Mouse (Mus musculus): Measurements from ENCODE around the gene Abhd2. TPM values are rescaled to one million over a fixed set of nuclear protein-coding genes. Genes with fewer than 3 reads are reported as not detected.

The Abhd2 gene
- polyA plus RNA-seq, 1 experiment = 13.6 TPM

DNA sequence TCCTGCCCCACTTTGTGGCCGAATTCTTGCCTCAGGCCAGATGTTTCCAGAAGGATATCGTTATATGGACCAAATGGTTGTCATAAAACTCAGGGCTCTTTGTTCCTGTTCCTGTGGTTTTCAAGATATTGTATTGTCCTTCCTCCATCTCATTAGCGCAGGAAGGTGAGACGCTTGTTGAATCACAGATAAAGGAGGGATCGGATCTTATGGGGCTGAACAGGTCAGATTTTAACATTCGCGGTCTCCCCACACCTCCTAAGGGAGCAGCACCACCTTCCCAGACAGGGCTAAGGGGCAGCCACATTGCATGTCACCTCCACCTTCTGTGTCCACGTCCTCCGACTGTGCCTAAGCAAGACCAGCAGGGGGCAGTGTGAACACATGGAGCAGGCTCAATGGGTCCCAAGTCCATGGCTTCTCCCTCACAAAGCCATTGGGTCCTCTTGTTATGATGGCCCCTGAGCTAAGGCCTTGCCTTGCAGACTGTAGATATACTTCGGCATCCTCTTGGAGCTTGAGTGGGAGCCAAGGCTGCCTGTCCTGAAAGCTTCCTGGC lies 98.4 kb downstream of the Abhd2 start:
- no peak for TF ChIP-seq POLR2A (IDR thresholded peaks at IDR 0.05; ENCODE audit: borderline replicate concordance, control insufficient read depth, low read depth, low read length)
- TF ChIP-seq CTCF (IDR thresholded peaks at IDR 0.05; ENCODE audit: control insufficient read depth, insufficient read depth, low read length) = peak; percentile 99
- Histone ChIP-seq H3K4me3 (replicated peaks; ENCODE audit: control insufficient read depth, low read depth, low read length) (no peak overlapping the region), H3K27ac (ENCODE audit: control insufficient read depth, insufficient read depth, low read depth, low read length, poor library complexity) (no peak overlapping the region), H3K4me1 (ENCODE audit: control insufficient read depth, insufficient read depth, low read length) (no peaks in the 10 kb centered on the region)
- 8% methylated on average over 10 of the region's 10 CpGs for WGBS

DNA sequence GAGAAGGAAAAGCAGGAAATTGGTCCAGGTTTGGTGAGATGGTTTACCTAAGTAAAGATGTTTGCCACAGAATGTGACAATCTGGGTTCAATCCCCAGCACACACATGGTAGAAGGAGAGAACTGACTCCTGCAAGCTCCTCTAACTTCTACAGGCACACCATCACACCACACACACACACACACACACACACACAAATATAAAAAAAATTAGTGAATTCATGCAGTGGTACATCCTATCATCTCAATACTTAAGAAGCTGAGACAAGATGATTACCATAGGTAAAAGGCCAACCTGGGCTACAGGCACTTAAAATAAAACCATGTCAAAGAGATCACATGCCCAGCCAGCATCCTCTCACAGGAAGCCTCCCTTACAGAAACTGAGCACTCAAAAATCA lies 101.0 kb downstream of the Abhd2 start:
- Histone ChIP-seq H3K4me3 (replicated peaks; ENCODE audit: control insufficient read depth, low read depth, low read length) (no peak overlapping the region), H3K27ac (ENCODE audit: control insufficient read depth, insufficient read depth, low read depth, low read length, poor library complexity) (no peak overlapping the region), H3K4me1 (ENCODE audit: control insufficient read depth, insufficient read depth, low read length) (no peaks in the 10 kb centered on the region)
- TF ChIP-seq CTCF (IDR thresholded peaks at IDR 0.05; ENCODE audit: control insufficient read depth, insufficient read depth, low read length) (no peak), POLR2A (IDR thresholded peaks at IDR 0.05; ENCODE audit: borderline replicate concordance, control insufficient read depth, low read depth, low read length) (no peak)

DNA sequence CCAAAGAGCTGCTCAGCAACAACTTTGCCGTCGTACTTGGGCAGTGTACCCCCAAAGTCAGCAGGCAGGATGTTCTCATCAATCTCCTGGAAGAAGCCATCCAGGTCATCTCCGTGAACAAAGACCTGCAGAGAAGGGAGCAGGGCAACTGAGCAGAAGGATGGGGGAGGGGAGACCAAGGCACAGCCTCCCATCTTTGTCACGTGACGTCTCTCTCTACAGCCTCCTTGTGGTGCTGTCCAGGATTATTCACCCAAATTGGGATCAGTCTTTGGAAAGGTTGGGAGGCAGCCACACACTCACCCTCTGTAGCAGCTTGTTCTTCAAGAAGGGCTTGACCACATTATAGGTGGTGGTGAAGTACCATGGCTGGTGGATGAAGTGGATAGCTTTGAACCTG lies 102.6 kb downstream of the Abhd2 start:
- 87% methylated on average over 5 of the region's 5 CpGs for WGBS
- H3K4me1 ChIP-seq (ENCODE audit: control insufficient read depth, insufficient read depth, low read length) = no peaks in the 10 kb centered on the region

DNA sequence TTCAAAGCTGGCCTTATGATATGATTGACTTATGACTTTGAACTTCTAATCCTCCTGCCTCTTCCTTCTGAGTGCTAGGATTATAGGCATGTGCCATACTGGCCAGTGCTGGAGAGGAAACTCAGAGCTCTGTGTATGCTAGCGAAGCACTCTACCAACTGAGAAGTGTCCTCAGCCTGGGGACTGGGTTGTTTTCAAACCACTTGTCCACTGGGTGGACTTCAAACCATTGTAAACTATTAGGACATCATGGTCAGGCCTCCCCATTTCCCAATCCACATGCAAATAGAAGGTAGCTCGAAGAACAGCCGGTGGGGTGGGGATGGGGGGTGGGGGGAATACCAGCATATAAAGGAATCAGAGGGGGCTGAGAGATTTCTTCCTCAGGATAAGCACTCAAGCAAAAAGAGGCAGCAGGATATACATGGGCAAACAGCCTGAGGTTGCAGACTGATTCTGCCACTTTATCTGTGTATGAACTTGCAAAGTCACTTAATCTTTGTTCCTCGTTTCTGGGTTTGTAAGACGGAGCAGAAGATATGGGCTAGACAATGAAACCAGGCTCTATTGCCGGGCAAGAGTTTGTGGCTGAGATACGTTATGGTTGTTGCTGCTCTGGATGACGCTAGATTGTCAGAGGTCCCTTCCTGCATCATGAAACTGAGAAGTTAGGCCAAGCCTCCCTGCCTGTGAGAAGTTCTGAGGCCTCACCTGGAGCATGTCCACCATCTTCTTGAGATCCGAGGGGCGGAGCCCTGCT lies 103.7 kb downstream of the Abhd2 start:
- Histone ChIP-seq H3K4me1 (ENCODE audit: control insufficient read depth, insufficient read depth, low read length) (no peaks in the 10 kb centered on the region), H3K4me3 (replicated peaks; ENCODE audit: control insufficient read depth, low read depth, low read length) (no peak overlapping the region), H3K27ac (ENCODE audit: control insufficient read depth, insufficient read depth, low read depth, low read length, poor library complexity) (no peak overlapping the region)
- no peak for TF ChIP-seq POLR2A (IDR thresholded peaks at IDR 0.05; ENCODE audit: borderline replicate concordance, control insufficient read depth, low read depth, low read length)
- TF ChIP-seq CTCF (IDR thresholded peaks at IDR 0.05; ENCODE audit: control insufficient read depth, insufficient read depth, low read length) = no peak
- WGBS = 33% methylated on average over 10 of the region's 10 CpGs

More for the DNA sequence above, 102.6 kb downstream of the Abhd2 start:
- Histone ChIP-seq H3K27ac (ENCODE audit: control insufficient read depth, insufficient read depth, low read depth, low read length, poor library complexity) (no peak overlapping the region), H3K4me3 (replicated peaks; ENCODE audit: control insufficient read depth, low read depth, low read length) (no peak overlapping the region)
- no peak for TF ChIP-seq POLR2A (IDR thresholded peaks at IDR 0.05; ENCODE audit: borderline replicate concordance, control insufficient read depth, low read depth, low read length)
- no peak for TF ChIP-seq CTCF (IDR thresholded peaks at IDR 0.05; ENCODE audit: control insufficient read depth, insufficient read depth, low read length)

DNA sequence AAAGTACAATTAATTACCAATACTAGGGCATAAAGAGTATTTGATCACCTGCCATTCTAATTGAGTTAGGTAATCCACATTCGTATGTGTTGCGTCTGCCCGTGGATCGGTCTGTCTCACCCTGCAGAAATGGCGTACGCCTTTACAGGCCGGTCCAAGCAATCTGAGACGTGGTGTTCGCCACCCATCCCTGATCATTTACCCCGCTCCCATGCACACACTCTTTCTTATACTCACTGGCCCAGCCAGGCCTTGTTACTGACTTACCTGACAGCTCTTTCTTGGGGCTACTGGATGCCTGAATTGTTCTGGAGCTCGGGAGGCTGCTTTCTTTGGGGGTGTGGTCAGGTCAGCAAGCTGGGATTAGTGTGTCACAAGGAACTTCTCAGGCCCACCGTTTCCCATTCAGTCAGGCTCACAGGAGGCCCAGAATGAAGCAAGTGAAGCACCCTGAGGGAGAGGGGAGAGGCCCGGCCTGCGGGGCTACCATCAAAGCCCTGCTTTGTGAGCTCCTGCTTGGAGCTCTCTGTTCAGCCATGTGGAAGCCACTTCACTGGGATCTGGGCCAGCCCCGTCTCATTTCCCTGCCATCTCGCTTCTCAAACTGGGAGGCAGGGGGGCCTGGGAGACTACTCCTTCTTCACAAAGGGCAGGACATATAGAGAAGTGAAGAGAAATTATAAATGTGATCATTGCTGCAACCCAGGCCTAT lies 113.6 kb downstream of the Abhd2 start, which contains the start of gene Rlbp1:
Gene Rlbp1 (minus strand): TSS at position 627 of the 712 bp plus-strand sequence.
- no peak within 1 kb of the TSS for H3K4me3 ChIP-seq (replicated peaks; ENCODE audit: control insufficient read depth, low read depth, low read length)
- TF ChIP-seq POLR2A (IDR thresholded peaks at IDR 0.05; ENCODE audit: borderline replicate concordance, control insufficient read depth, low read depth, low read length) (no peak), CTCF (IDR thresholded peaks at IDR 0.05; ENCODE audit: control insufficient read depth, insufficient read depth, low read length) (no peak)
- no peaks in the 10 kb centered on the region for H3K4me1 ChIP-seq (ENCODE audit: control insufficient read depth, insufficient read depth, low read length)
- WGBS = 81% methylated on average over 16 of the region's 16 CpGs
- no peak within 1 kb of the TSS for H3K27ac ChIP-seq (ENCODE audit: control insufficient read depth, insufficient read depth, low read depth, low read length, poor library complexity)

DNA sequence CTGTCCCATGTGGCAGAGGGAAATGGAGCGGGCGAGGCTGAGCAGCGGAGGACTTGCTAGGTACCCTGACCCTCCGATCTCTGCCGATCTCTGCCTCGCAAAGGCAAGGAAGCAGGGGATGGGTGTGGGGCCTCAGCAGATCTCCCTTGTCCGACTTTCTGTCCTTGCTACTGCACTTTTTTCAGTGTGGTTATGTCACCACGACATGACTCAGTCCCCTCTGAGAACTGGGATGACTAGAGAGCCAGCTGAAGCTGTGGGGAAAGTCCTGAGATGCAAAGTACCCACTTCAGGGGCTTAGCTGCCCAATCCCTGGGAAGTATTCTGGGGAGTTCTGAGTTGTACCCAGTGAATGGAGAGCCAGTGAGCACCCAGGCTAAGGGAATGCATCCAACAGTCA lies 114.1 kb downstream of the Abhd2 start:
- 74% methylated on average over 8 of the region's 8 CpGs for WGBS
- no peaks in the 10 kb centered on the region for H3K4me1 ChIP-seq (ENCODE audit: control insufficient read depth, insufficient read depth, low read length)
- TF ChIP-seq POLR2A (IDR thresholded peaks at IDR 0.05; ENCODE audit: borderline replicate concordance, control insufficient read depth, low read depth, low read length) (no peak), CTCF (IDR thresholded peaks at IDR 0.05; ENCODE audit: control insufficient read depth, insufficient read depth, low read length) (no peak)

DNA sequence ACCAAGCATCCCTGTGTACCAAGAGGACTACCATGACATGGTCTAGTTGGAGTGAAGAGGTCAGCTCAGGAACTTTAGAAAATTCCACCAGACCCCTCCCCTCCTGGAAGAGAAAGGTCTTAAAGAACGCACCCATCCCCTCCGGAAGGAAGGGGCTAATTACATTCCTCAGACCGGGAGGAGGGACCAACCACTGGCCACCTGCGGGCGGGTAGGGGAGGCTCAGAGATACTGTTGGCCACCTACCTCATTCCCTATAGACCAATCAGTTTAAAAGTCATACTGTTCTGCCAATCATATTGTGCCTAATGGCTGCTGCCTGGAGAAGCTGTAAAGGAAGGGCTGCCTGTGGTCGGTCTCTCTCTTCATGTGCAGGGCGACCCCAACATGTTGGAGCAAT lies 115.0 kb downstream of the Abhd2 start:
- TF ChIP-seq POLR2A (IDR thresholded peaks at IDR 0.05; ENCODE audit: borderline replicate concordance, control insufficient read depth, low read depth, low read length) (no peak), CTCF (IDR thresholded peaks at IDR 0.05; ENCODE audit: control insufficient read depth, insufficient read depth, low read length) (no peak)
- 74% methylated on average over 7 of the region's 7 CpGs for WGBS

More for the DNA sequence above, 114.1 kb downstream of the Abhd2 start:
- H3K27ac ChIP-seq (ENCODE audit: control insufficient read depth, insufficient read depth, low read depth, low read length, poor library complexity) = no peak overlapping the region
- H3K4me3 ChIP-seq (replicated peaks; ENCODE audit: control insufficient read depth, low read depth, low read length) = no peak overlapping the region

DNA sequence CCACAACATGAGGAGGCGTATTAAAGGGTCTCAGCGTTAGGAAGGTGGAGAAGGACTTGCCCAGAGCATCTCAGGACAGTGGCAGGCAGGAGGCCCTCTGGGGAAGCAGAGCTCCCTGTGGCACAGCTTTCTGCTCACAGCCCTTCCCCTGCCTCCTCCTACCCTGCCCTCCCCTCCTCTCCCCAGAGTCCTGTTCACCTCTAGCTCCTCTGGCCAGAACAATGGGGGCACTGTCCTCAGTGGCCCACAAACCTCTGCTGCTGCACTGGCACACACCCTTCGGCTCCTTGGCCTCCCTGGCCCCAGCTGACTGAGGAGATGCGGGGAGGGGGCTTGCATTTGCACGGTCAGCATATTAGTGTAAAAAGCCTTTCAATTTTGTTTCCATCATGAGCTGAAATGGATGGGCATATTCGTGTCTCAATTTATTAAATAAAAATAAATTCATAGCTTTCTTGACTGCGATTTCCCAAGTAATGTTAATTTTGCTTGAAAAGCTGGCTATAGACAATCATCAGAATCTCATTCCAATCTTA lies 115.7 kb downstream of the Abhd2 start:
- Histone ChIP-seq H3K27ac (ENCODE audit: control insufficient read depth, insufficient read depth, low read depth, low read length, poor library complexity) (no peak overlapping the region), H3K4me3 (replicated peaks; ENCODE audit: control insufficient read depth, low read depth, low read length) (no peak overlapping the region), H3K4me1 (ENCODE audit: control insufficient read depth, insufficient read depth, low read length) (peaks cover 1% of the 10 kb centered on the region; the same call in 1 of the 2 replicates)
- TF ChIP-seq POLR2A (IDR thresholded peaks at IDR 0.05; ENCODE audit: borderline replicate concordance, control insufficient read depth, low read depth, low read length) (no peak), CTCF (IDR thresholded peaks at IDR 0.05; ENCODE audit: control insufficient read depth, insufficient read depth, low read length) (no peak)
- WGBS = 80% methylated on average over 7 of the region's 7 CpGs

More for the DNA sequence above, 115.0 kb downstream of the Abhd2 start:
- H3K27ac ChIP-seq (ENCODE audit: control insufficient read depth, insufficient read depth, low read depth, low read length, poor library complexity) = no peak overlapping the region
- peaks cover 1% of the 10 kb centered on the region; the same call in 1 of the 2 replicates for H3K4me1 ChIP-seq (ENCODE audit: control insufficient read depth, insufficient read depth, low read length)
- no peak overlapping the region for H3K4me3 ChIP-seq (replicated peaks; ENCODE audit: control insufficient read depth, low read depth, low read length)

Data from bone marrow, adult 2 months (tissue).